Mouse (Mus musculus) midbrain, embryonic 13.5 days (tissue): Measurements from ENCODE around the gene Ebf1. TPM values are rescaled to one million over a fixed set of nuclear protein-coding genes. Genes with fewer than 3 reads are reported as not detected.

Experiments
- ATAC-seq: fragments of 200-750 bp; cut with Nextera tagmentation; 2 replicates; pipeline ENCODE4 v1.8.0; 2017; ENCODE audit warnings: mild to moderate bottlenecking, moderate TSS enrichment, moderate library complexity
- H3K27ac ChIP-seq: fragments of 300-500 bp; sonication (generic); 2 replicates; pipeline ENCODE4 v1.5.1; 2015; ENCODE audit warnings: inconsistent platforms, mild to moderate bottlenecking, moderate library complexity
- H3K27me3 ChIP-seq: fragments of 300-500 bp; sonication (generic); 2 replicates; pipeline ENCODE4 v1.6.1; 2015; ENCODE audit warnings: mild to moderate bottlenecking, inconsistent platforms
- H3K36me3 ChIP-seq: fragments of 300-500 bp; sonication (generic); 2 replicates; pipeline ENCODE4 v1.6.1; 2015; ENCODE audit warnings: mild to moderate bottlenecking, inconsistent platforms
- H3K4me1 ChIP-seq: fragments of 300-500 bp; sonication (generic); replicated peaks from 2 replicates; pipeline ENCODE4 v1.6.1; 2015; ENCODE audit warnings: inconsistent platforms
- H3K4me2 ChIP-seq: fragments of 300-500 bp; sonication (generic); replicated peaks from 2 replicates; pipeline ENCODE4 v1.6.1; 2015; ENCODE audit warnings: moderate library complexity, mild to moderate bottlenecking, inconsistent platforms
- H3K4me3 ChIP-seq: fragments of 300-500 bp; sonication (generic); replicated peaks from 2 replicates; pipeline ENCODE4 v1.5.1; 2015; ENCODE audit warnings: mild to moderate bottlenecking, inconsistent platforms
- H3K9ac ChIP-seq: fragments of 300-500 bp; sonication (generic); replicated peaks from 2 replicates; pipeline ENCODE4 v1.6.1; 2015; ENCODE audit warnings: mild to moderate bottlenecking, inconsistent platforms
- H3K9me3 ChIP-seq: fragments of 300-500 bp; sonication (generic); 2 replicates; pipeline ENCODE4 v1.6.1; 2016; ENCODE audit warnings: mild to moderate bottlenecking, inconsistent platforms
- WGBS: fragments of 180-500 bp; shearing (Covaris S2); methylation state at CpG from one replicate; pipeline ENCODE4 v1.1.7; 2015; 5-methylcytosine and 5-hydroxymethylcytosine counted together
- polyA plus RNA-seq: library from polyadenylated mRNA; unstranded; fragments of >200 nt; fragmentation: Nextera tagmentation; extraction: Ambion mirVana; gene quantifications from 2 replicates; pipeline ENCODE4 v1.2.1, GENCODE M21; 2015

Ebf1 gene
- polyA plus RNA-seq, 1 experiment from 2014 or later, result 94.0 TPM

GRCm38 (mm10) chr11:45007311-45007710 lies 390.2 kb downstream of the Ebf1 start:
- H3K4me2 ChIP-seq, result no peak overlapping the region
- WGBS, result 50% methylated on average over 11 of the region's 11 CpGs
- no peak for ATAC-seq

GRCm38 (mm10) chr11:45008078-45008477 lies 391.0 kb downstream of the Ebf1 start:
- Histone ChIP-seq H3K27me3 (no peaks in the 10 kb centered on the region), H3K9me3 (no peaks in the 10 kb centered on the region), H3K9ac (no peak overlapping the region), H3K4me1 (peaks cover 12% of the 10 kb centered on the region), H3K36me3 (no peaks in the 10 kb centered on the region), H3K27ac (no peak overlapping the region), H3K4me2 (peak overlapping the region; percentile 37), H3K4me3 (no peak overlapping the region)
- peak; percentile 72 for ATAC-seq
- WGBS, result 3% methylated on average over 7 of the region's 7 CpGs

More at GRCm38 (mm10) chr11:45007311-45007710, 390.2 kb downstream of the Ebf1 start:
- peaks cover 12% of the 10 kb centered on the region for H3K4me1 ChIP-seq
- H3K4me3 ChIP-seq, result no peak overlapping the region
- H3K36me3 ChIP-seq, result no peaks in the 10 kb centered on the region
- H3K9me3 ChIP-seq, result no peaks in the 10 kb centered on the region
- H3K27ac ChIP-seq, result no peak overlapping the region
- no peak overlapping the region for H3K9ac ChIP-seq
- H3K27me3 ChIP-seq, result no peaks in the 10 kb centered on the region

DNA sequence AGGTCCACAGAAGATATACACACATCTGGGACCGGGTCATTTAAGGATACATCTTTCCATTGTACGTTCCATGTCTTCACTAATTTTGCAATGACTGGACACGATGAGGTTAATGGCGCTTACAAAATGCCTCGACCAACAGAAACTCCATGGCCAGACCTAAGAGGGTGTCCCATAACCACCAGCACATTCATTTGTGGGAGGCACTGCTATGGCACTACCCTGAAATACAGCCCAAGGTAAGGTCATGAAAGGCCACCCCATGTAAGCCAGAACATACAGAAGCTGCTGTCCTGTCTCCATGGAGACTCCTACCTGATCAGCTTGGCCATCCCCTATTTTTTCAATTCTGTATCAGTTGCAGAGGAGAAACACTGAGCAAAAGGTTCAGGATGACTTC lies 391.6 kb downstream of the Ebf1 start:
- Histone ChIP-seq H3K4me1 (peaks cover 9% of the 10 kb centered on the region), H3K9me3 (no peaks in the 10 kb centered on the region), H3K4me3 (no peak overlapping the region), H3K36me3 (no peaks in the 10 kb centered on the region), H3K4me2 (no peak overlapping the region), H3K27ac (no peak overlapping the region), H3K27me3 (no peaks in the 10 kb centered on the region), H3K9ac (no peak overlapping the region)
- 91% methylated on average over 5 of the region's 5 CpGs for WGBS
- 0 out of 2 replicates have a peak, but pooled peaks have one; percentile 37 for ATAC-seq

DNA sequence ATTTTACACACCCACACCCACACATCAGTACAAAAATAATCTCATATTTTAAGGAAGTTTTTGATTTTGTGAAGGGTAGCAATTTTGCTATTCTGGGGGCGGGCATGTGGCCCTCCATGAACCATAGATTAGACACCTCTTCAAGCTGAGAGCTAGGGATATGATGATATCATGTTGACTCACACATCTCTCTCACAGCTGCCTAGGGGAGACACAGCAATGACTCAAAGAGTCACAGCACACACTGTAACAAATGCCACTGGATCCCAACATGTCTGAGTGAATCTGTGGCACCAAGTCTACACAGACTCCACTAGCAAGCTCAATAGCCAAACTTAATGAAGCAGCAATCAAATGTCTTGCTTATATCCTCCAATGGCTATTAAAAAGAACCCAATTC lies 395.0 kb downstream of the Ebf1 start:
- Histone ChIP-seq H3K9ac (no peak overlapping the region), H3K4me2 (no peak overlapping the region), H3K4me3 (no peak overlapping the region), H3K9me3 (no peaks in the 10 kb centered on the region), H3K27ac (no peak overlapping the region), H3K36me3 (no peaks in the 10 kb centered on the region), H3K4me1 (peaks cover 4% of the 10 kb centered on the region), H3K27me3 (no peaks in the 10 kb centered on the region)
- WGBS, result 75% methylated on average over 1 of the region's 1 CpGs
- ATAC-seq, result no peak

DNA sequence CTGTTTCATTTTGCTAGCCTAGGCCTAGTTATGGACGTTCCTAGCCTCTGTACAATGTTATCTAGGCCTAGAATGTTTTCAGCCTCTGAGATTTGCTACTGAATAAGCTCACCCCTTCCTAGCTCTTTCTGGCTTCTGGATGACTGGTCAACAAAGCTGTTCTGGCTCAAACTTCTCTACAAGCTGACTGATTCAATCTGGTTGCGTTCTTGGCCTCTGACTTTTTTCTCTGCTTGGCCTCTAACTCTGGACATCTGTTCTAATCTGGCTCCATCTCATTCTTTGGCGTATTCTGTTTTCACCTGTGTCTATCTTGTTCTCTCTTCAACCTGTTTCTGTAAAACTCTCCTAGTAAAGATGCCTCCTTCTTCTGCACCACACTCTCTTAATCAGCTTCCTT lies 400.4 kb downstream of the Ebf1 start:
- WGBS, result 86% methylated on average over 3 of the region's 3 CpGs
- Histone ChIP-seq H3K4me1 (no peaks in the 10 kb centered on the region), H3K27ac (no peak overlapping the region), H3K4me2 (no peak overlapping the region), H3K9me3 (no peaks in the 10 kb centered on the region), H3K9ac (no peak overlapping the region), H3K4me3 (no peak overlapping the region), H3K27me3 (no peaks in the 10 kb centered on the region), H3K36me3 (no peaks in the 10 kb centered on the region)
- ATAC-seq, result no peak

DNA sequence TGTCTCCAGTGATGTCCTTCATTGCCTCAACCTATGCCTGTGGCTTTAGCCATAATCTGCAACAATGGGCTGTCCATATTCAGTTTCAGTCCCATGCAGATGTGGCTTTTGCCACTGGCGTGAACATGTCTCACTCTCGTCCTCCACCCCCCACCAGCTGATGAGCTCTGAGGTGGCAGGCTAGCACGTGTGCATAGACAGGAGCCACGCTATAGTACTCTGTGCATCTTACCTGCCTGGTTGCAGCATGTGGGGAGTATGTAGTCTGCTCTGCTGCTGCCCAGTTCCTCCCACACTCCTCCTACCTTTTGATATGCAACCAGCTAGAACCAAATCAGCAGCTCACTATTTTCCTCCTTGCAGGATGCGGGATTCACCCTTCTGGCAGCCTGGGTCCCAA lies 408.9 kb downstream of the Ebf1 start:
- ATAC-seq, result peak; percentile 63; the same call in 1 of the 2 replicates
- Histone ChIP-seq H3K36me3 (no peaks in the 10 kb centered on the region), H3K9ac (no peak overlapping the region), H3K4me2 (no peak overlapping the region), H3K9me3 (no peaks in the 10 kb centered on the region), H3K27ac (peak overlapping the region; percentile 74), H3K27me3 (no peaks in the 10 kb centered on the region), H3K4me3 (no peak overlapping the region), H3K4me1 (peaks cover 19% of the 10 kb centered on the region)
- WGBS, result 78% methylated on average over 5 of the region's 5 CpGs

GRCm38 (mm10) chr11:45026674-45027073 lies 409.6 kb downstream of the Ebf1 start:
- no peaks in the 10 kb centered on the region for H3K27me3 ChIP-seq
- WGBS, result 6% methylated on average over 11 of the region's 11 CpGs
- peak overlapping the region; percentile 74 for H3K27ac ChIP-seq
- 0 out of 2 replicates have a peak overlapping the region, but pooled peaks have one; percentile 43 for H3K9ac ChIP-seq
- H3K9me3 ChIP-seq, result no peaks in the 10 kb centered on the region
- peak; percentile 82 for ATAC-seq
- no peaks in the 10 kb centered on the region for H3K36me3 ChIP-seq
- no peak overlapping the region for H3K4me3 ChIP-seq
- H3K4me1 ChIP-seq, result peaks cover 19% of the 10 kb centered on the region
- peak overlapping the region; percentile 24 for H3K4me2 ChIP-seq

DNA sequence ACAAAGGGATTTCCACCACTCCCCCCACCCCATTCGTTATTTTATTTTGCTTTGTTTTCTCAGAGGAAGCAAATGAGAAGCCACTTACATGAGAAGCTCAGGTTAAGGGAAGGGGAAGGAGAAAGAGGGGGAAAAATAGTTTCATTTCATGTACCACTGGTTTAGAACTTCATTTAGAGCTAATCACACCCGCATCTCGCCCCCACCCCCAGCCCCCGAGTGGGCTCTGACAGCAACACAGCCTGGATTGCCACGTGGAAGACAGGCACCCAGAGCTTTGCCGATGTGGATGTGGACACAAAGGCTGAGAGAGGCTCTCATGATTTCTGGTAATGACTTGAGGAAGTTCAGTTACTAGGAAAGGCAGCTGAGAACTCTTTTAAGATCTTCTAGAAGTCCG lies 410.0 kb downstream of the Ebf1 start:
- 39% methylated on average over 7 of the region's 7 CpGs for WGBS
- Histone ChIP-seq H3K27me3 (no peaks in the 10 kb centered on the region), H3K36me3 (no peaks in the 10 kb centered on the region), H3K4me2 (peak overlapping the region; percentile 24), H3K4me3 (no peak overlapping the region), H3K9ac (peak overlapping the region; percentile 12; the same call in 1 of the 2 replicates), H3K4me1 (peaks cover 19% of the 10 kb centered on the region), H3K9me3 (no peaks in the 10 kb centered on the region), H3K27ac (peak overlapping the region; percentile 74)
- peak; percentile 37; the same call in 1 of the 2 replicates for ATAC-seq

DNA sequence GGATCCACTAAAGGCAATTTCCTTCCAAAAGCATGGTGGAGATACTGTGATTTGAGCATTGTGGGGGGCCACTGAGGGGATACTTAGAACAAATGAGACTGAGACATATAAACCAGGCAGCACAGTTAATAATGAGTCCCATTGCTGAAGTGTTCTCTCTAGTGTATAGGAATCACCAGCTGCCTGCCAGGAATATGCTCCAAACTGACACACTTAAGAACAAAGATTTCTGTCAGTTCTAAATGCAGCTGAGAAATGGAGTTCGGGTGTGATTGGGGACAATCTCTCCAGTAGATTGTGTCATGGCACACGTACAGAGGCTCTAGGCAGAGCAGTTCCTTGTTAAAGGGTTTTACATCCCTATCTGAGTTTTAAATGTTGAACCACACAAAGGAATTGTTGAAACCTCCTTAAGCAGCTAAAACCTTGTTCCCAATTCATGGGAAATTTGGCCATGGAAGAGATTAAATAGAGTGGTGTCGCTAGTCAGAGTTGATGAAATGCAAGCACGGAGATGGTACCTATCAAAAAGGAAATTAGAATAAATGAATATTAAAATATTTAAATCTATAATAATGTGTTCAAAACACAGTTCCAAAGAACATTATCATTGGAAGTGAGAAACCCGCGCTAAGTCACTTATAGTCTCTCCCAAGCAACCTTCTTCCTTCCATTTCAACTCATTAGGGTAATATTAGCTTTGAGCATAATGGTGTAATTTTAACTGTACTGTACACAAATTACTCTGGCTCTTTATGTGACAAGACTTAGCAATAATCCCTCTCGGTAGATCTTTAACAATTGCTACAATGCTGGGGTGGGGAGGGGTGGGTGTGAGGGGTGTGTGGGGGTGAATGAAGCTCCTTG lies 438.9 kb downstream of the Ebf1 start:
- H3K4me2 ChIP-seq, result no peak overlapping the region
- no peaks in the 10 kb centered on the region for H3K9me3 ChIP-seq
- 0 out of 2 replicates have a peak overlapping the region, but pooled peaks have one; percentile 44 for H3K27ac ChIP-seq
- 0 out of 2 replicates have a peak, but pooled peaks cover 4% of the 10 kb centered on the region for H3K4me1 ChIP-seq
- no peaks in the 10 kb centered on the region for H3K36me3 ChIP-seq
- H3K9ac ChIP-seq, result no peak overlapping the region
- no peaks in the 10 kb centered on the region for H3K27me3 ChIP-seq
- WGBS, result 30% methylated on average over 7 of the region's 7 CpGs
- no peak for ATAC-seq
- no peak overlapping the region for H3K4me3 ChIP-seq

Other genes with a start within 250 kb of the Ebf1 start
- gene Il12b, start 217.3 kb upstream of the Ebf1 start, polyA plus RNA-seq, result 0.10 TPM in 1 of 2 replicates, not detected in the other
- gene Ublcp1, start 146.8 kb upstream of the Ebf1 start, polyA plus RNA-seq, result 68.5 and 69.6 TPM in 2 replicates
- 114 and 127 TPM in 2 replicates for gene Rnf145, start 98.4 kb upstream of the Ebf1 start, polyA plus RNA-seq